ENCODE assay signal across 25 mouse cellular contexts in the genomic region with DNA sequence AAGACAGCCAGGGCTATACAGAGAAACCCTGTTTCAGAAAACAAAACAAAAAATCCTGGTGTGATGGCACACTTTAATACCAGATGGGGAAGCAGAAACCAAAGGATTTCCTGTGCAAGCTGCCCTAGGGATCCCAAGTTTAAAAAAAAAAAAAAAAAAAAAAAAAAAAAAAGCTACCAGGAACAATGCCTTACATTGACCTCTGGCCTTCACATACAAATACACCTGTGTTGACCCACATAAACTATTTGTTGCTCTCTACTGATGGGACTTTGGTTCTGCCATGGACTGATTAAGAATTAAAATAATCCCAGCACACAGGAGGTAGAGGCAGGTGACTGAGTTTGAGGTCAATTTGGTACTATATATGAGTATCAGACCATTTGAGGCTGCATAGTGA. TPM values are rescaled to one million over a fixed set of nuclear protein-coding genes. Genes with fewer than 3 reads are reported as not detected.
DNase-seq lines count a peak whose midpoint lies in the region; ATAC-seq and TF ChIP-seq lines count a peak whose summit lies in the region.
"Had no signal": no experiment of that assay in that cellular context is flagged by ENCODE, and none has a peak within 500 bp of the region (broad histone marks: within the 10 kb centered on the region; RNA-seq: fewer than 3 reads in every experiment).

No protein-coding gene starts in this region.

- no peak overlapping the region for H3K4me2 ChIP-seq in forebrain, embryonic 13.5 days
- no peak overlapping the region for H3K4me2 ChIP-seq in forebrain, postnatal 0 days (ENCODE audit: low read depth)
- no peak overlapping the region for H3K4me2 ChIP-seq in hindbrain, postnatal 0 days (ENCODE audit: low read depth, low read length)
- no peak overlapping the region for H3K4me2 ChIP-seq in hindbrain, embryonic 14.5 days (replicated peaks)
- H3K4me2 ChIP-seq: heart, embryonic 12.5 days; hindbrain, embryonic 12.5 days had no signal

- no peaks in the 10 kb centered on the region for H3K27me3 ChIP-seq in forebrain, embryonic 13.5 days
- no peaks in the 10 kb centered on the region for H3K27me3 ChIP-seq in forebrain, postnatal 0 days (ENCODE audit: insufficient read depth, low read length)
- H3K27me3 ChIP-seq in hindbrain, postnatal 0 days (ENCODE audit: insufficient read depth, low read length), result no peaks in the 10 kb centered on the region
- no peaks in the 10 kb centered on the region for H3K27me3 ChIP-seq in hindbrain, embryonic 14.5 days (ENCODE audit: control insufficient read depth, insufficient read depth, low read length)
- H3K27me3 ChIP-seq in thymus, adult 2 months (ENCODE audit: control insufficient read depth, insufficient read depth, low read length), result no peaks in the 10 kb centered on the region
- H3K27me3 ChIP-seq: heart, embryonic 12.5 days; hindbrain, embryonic 12.5 days had no signal

- no peak overlapping the region for H3K9ac ChIP-seq in forebrain, embryonic 13.5 days
- H3K9ac ChIP-seq in forebrain, postnatal 0 days, result no peak overlapping the region
- no peak overlapping the region for H3K9ac ChIP-seq in hindbrain, postnatal 0 days (replicated peaks; ENCODE audit: low read length)
- no peak overlapping the region for H3K9ac ChIP-seq in hindbrain, embryonic 14.5 days
- H3K9ac ChIP-seq in ES-E14 (ENCODE audit: insufficient read depth, low read depth, low read length, poor library complexity, severe bottlenecking), result no peak overlapping the region
- H3K9ac ChIP-seq: heart, embryonic 12.5 days; hindbrain, embryonic 12.5 days had no signal

- peaks cover 95% of the 10 kb centered on the region for H3K36me3 ChIP-seq in forebrain, embryonic 13.5 days (ENCODE audit: poor library complexity, severe bottlenecking)
- peaks cover 79% of the 10 kb centered on the region for H3K36me3 ChIP-seq in forebrain, postnatal 0 days (ENCODE audit: insufficient read depth)
- H3K36me3 ChIP-seq in hindbrain, postnatal 0 days (ENCODE audit: insufficient read depth, low read length), result peaks cover 68% of the 10 kb centered on the region
- peaks cover 97% of the 10 kb centered on the region for H3K36me3 ChIP-seq in hindbrain, embryonic 14.5 days (replicated peaks; ENCODE audit: control insufficient read depth, insufficient read depth)
- peaks cover 30% of the 10 kb centered on the region for H3K36me3 ChIP-seq in ES-E14 (ENCODE audit: control insufficient read depth, insufficient read depth, low read length, poor library complexity, severe bottlenecking)
- H3K36me3 ChIP-seq in thymus, adult 2 months (ENCODE audit: control insufficient read depth, insufficient read depth, low read length), result peaks cover 86% of the 10 kb centered on the region

- no peak for TF ChIP-seq CTCF in forebrain, postnatal 0 days (IDR thresholded peaks at IDR 0.05; ENCODE audit: low read depth)
- no peak for TF ChIP-seq CTCF in hindbrain, postnatal 0 days (IDR thresholded peaks at IDR 0.05; ENCODE audit: low read depth)
- TF ChIP-seq CTCF in thymus, adult 2 months (IDR thresholded peaks at IDR 0.05; ENCODE audit: borderline replicate concordance, control insufficient read depth, extremely low read depth, insufficient read depth, low read length, poor library complexity), result no peak

- H3K4me1 ChIP-seq in forebrain, embryonic 13.5 days, result peaks cover 19% of the 10 kb centered on the region; the same call in 1 of the 2 replicates
- H3K4me1 ChIP-seq in forebrain, postnatal 0 days (ENCODE audit: insufficient read depth), result no peaks in the 10 kb centered on the region
- H3K4me1 ChIP-seq in hindbrain, postnatal 0 days (ENCODE audit: insufficient read depth, low read length), result no peaks in the 10 kb centered on the region
- H3K4me1 ChIP-seq in hindbrain, embryonic 14.5 days (replicated peaks; ENCODE audit: control insufficient read depth, insufficient read depth, low read length), result no peaks in the 10 kb centered on the region
- peaks cover 0 to 4% of the 10 kb centered on the region in 2 experiments; a peak in 1 of 4 replicates for H3K4me1 ChIP-seq in ES-E14 (ENCODE audit: control insufficient read depth in 2 of 2, insufficient read depth in 2 of 2, low read length in 2 of 2, poor library complexity in 1 of 2)
- no peaks in the 10 kb centered on the region for H3K4me1 ChIP-seq in thymus, adult 2 months (replicated peaks; ENCODE audit: control insufficient read depth, insufficient read depth, low read length)
- H3K4me1 ChIP-seq: heart, embryonic 12.5 days had no signal

- peak overlapping the region; percentile 40; the same call in 1 of the 2 replicates for H3K27ac ChIP-seq in forebrain, embryonic 13.5 days
- H3K27ac ChIP-seq in forebrain, postnatal 0 days (ENCODE audit: low read depth, low read length), result no peak overlapping the region
- H3K27ac ChIP-seq in hindbrain, postnatal 0 days, result 0 out of 2 replicates have a peak overlapping the region, but pooled peaks have one; percentile 68
- H3K27ac ChIP-seq in hindbrain, embryonic 14.5 days, result no peak overlapping the region; the same call in 1 of the 2 replicates
- H3K27ac ChIP-seq in ES-E14 (ENCODE audit: insufficient read depth, low read depth, low read length, poor library complexity, severe bottlenecking), result no peak overlapping the region
- no peak overlapping the region for H3K27ac ChIP-seq in thymus, adult 2 months (ENCODE audit: control insufficient read depth, insufficient read depth, low read length)
- H3K27ac ChIP-seq: gastrocnemius, adult 2 months; hindbrain, embryonic 12.5 days had no signal

- no peak for DNase-seq in forebrain, postnatal 0 days
- no peak for DNase-seq in hindbrain, postnatal 0 days (ENCODE audit: low spot score)
- DNase-seq in hindbrain, embryonic 14.5 days (ENCODE audit: low spot score), result no peak
- DNase-seq in 416B (ENCODE audit: low read depth), result peak; percentile 41
- DNase-seq in ES-E14 (ENCODE audit: low read depth, low spot score), result no peak
- DNase-seq in kidney, adult 18-20 months, result no peak
- DNase-seq in thymus, adult 2 months, result no peak
- DNase-seq: adrenal gland, adult 2 months; adrenal gland, postnatal 14 days; cerebellum, adult 11-12 months; cerebellum, adult 8-10 months; cerebellum, postnatal 14 days; gastrocnemius, adult 2 months; gastrocnemius, postnatal 14 days; heart, adult 11 months; heart, postnatal 14 days; heart, postnatal 4 days; kidney, adult 8-10 months had no signal

- no peak overlapping the region for H3K4me3 ChIP-seq in forebrain, embryonic 13.5 days
- no peak overlapping the region for H3K4me3 ChIP-seq in forebrain, postnatal 0 days (ENCODE audit: low read depth, low read length)
- no peak overlapping the region for H3K4me3 ChIP-seq in hindbrain, postnatal 0 days (ENCODE audit: low read length)
- no peak overlapping the region for H3K4me3 ChIP-seq in hindbrain, embryonic 14.5 days (replicated peaks; ENCODE audit: low read length)
- no peak overlapping the region for H3K4me3 ChIP-seq in ES-E14 (ENCODE audit: insufficient read depth in 1 of 2, low read depth in 1 of 2, low read length in 2 of 2, poor library complexity in 1 of 2, severe bottlenecking in 1 of 2)
- no peak overlapping the region for H3K4me3 ChIP-seq in thymus, adult 2 months (ENCODE audit: control insufficient read depth, insufficient read depth, low read length)
- H3K4me3 ChIP-seq: forebrain, embryonic 10.5 days; gastrocnemius, adult 2 months; heart, embryonic 12.5 days; hindbrain, embryonic 12.5 days had no signal

- in situ Hi-C loops in ES-E14 (cut with MboI; ENCODE audit: low sequenced_read_pairs in 2 of 2, unreplicated experiment in 2 of 2), result no loop called here

- H3K9me3 ChIP-seq in forebrain, embryonic 13.5 days (replicated peaks), result no peaks in the 10 kb centered on the region
- no peaks in the 10 kb centered on the region for H3K9me3 ChIP-seq in forebrain, postnatal 0 days (ENCODE audit: low read length)
- H3K9me3 ChIP-seq in hindbrain, postnatal 0 days (ENCODE audit: low read length), result no peaks in the 10 kb centered on the region
- H3K9me3 ChIP-seq in hindbrain, embryonic 14.5 days (ENCODE audit: control insufficient read depth, low read length), result no peaks in the 10 kb centered on the region
- H3K9me3 ChIP-seq in ES-E14 (ENCODE audit: control insufficient read depth, insufficient read depth, low read depth, low read length), result no peaks in the 10 kb centered on the region
- H3K9me3 ChIP-seq: forebrain, embryonic 10.5 days; G1E; heart, embryonic 12.5 days; hindbrain, embryonic 12.5 days had no signal

- no peak for TF ChIP-seq POLR2A in thymus, adult 2 months (IDR thresholded peaks at IDR 0.05; ENCODE audit: control insufficient read depth, extremely low read depth, insufficient read depth, low read length, poor library complexity)

- ATAC-seq in forebrain, embryonic 13.5 days, result no peak
- no peak for ATAC-seq in forebrain, postnatal 0 days
- ATAC-seq in hindbrain, postnatal 0 days, result no peak
- ATAC-seq in hindbrain, embryonic 14.5 days (ENCODE audit: low FRiP score), result no peak
- ATAC-seq: CD4-positive, CD25-positive, alpha-beta regulatory T cell, adult 4 months; intestine, postnatal 0 days had no signal

RNA-seq across cellular contexts. Expression of gene Zfp687, which starts 12.0 kb away (rescaled TPM):
- polyA plus RNA-seq in forebrain, embryonic 13.5 days (2015; fragmentation: Nextera tagmentation; extraction: Ambion mirVana), result 26.6 and 27.8 TPM in 2 replicates
- total RNA-seq in forebrain, postnatal 0 days (2014; rRNA removed), result 20.3 and 23.1 TPM in 2 replicates
- polyA plus RNA-seq in forebrain, postnatal 0 days (2015; fragmentation: Nextera tagmentation; extraction: Ambion mirVana), result 9.8 and 13.1 TPM in 2 replicates
- total RNA-seq in hindbrain, postnatal 0 days (2014; rRNA removed), result 34.1 and 35.4 TPM in 2 replicates
- 17.3 and 18.0 TPM in 2 replicates for polyA plus RNA-seq in hindbrain, postnatal 0 days (2015; fragmentation: Nextera tagmentation; extraction: Ambion mirVana)
- polyA plus RNA-seq in hindbrain, embryonic 14.5 days (2014; fragmentation: Nextera tagmentation; extraction: Ambion mirVana), result 19.6 and 21.2 TPM in 2 replicates
- total RNA-seq in ES-E14 (2012; rRNA removed), result 19.8 and 20.6 TPM in 2 replicates
- 57.1 and 61.2 TPM in 2 replicates for polyA plus RNA-seq in thymus, adult 2 months (2012; rRNA removed)

RNA-seq across cellular contexts. Expression of gene Pi4kb, which starts 28.7 kb away (rescaled TPM):
- 23.6 and 25.5 TPM in 2 replicates for polyA plus RNA-seq in forebrain, embryonic 13.5 days (2015; fragmentation: Nextera tagmentation; extraction: Ambion mirVana)
- 69.9 and 79.8 TPM in 2 replicates for total RNA-seq in forebrain, postnatal 0 days (2014; rRNA removed)
- polyA plus RNA-seq in forebrain, postnatal 0 days (2015; fragmentation: Nextera tagmentation; extraction: Ambion mirVana), result 24.6 and 25.5 TPM in 2 replicates
- 57.1 and 85.4 TPM in 2 replicates for total RNA-seq in hindbrain, postnatal 0 days (2014; rRNA removed)
- 19.2 and 22.7 TPM in 2 replicates for polyA plus RNA-seq in hindbrain, postnatal 0 days (2015; fragmentation: Nextera tagmentation; extraction: Ambion mirVana)
- polyA plus RNA-seq in hindbrain, embryonic 14.5 days (2014; fragmentation: Nextera tagmentation; extraction: Ambion mirVana), result 25.0 and 28.4 TPM in 2 replicates
- total RNA-seq in ES-E14 (2012; rRNA removed), result 29.7 and 34.4 TPM in 2 replicates
- polyA plus RNA-seq in thymus, adult 2 months (2012; rRNA removed), result 59.0 and 62.3 TPM in 2 replicates

RNA-seq across cellular contexts. Expression of gene Psmd4, which starts 39.1 kb away (rescaled TPM):
- 299 and 311 TPM in 2 replicates for polyA plus RNA-seq in forebrain, embryonic 13.5 days (2015; fragmentation: Nextera tagmentation; extraction: Ambion mirVana)
- 203 and 255 TPM in 2 replicates for total RNA-seq in forebrain, postnatal 0 days (2014; rRNA removed)
- 278 and 279 TPM in 2 replicates for polyA plus RNA-seq in forebrain, postnatal 0 days (2015; fragmentation: Nextera tagmentation; extraction: Ambion mirVana)
- total RNA-seq in hindbrain, postnatal 0 days (2014; rRNA removed), result 208 and 210 TPM in 2 replicates
- 267 and 272 TPM in 2 replicates for polyA plus RNA-seq in hindbrain, postnatal 0 days (2015; fragmentation: Nextera tagmentation; extraction: Ambion mirVana)
- 238 and 248 TPM in 2 replicates for polyA plus RNA-seq in hindbrain, embryonic 14.5 days (2014; fragmentation: Nextera tagmentation; extraction: Ambion mirVana)
- total RNA-seq in ES-E14 (2012; rRNA removed), result 258 and 291 TPM in 2 replicates
- 212 and 227 TPM in 2 replicates for polyA plus RNA-seq in thymus, adult 2 months (2012; rRNA removed)

RNA-seq across cellular contexts. Expression of gene Rfx5, which starts 49.4 kb away (rescaled TPM):
- 4.3 TPM in 2 replicates for polyA plus RNA-seq in forebrain, embryonic 13.5 days (2015; fragmentation: Nextera tagmentation; extraction: Ambion mirVana)
- 14.8 and 18.7 TPM in 2 replicates for total RNA-seq in forebrain, postnatal 0 days (2014; rRNA removed)
- 3.5 and 4.1 TPM in 2 replicates for polyA plus RNA-seq in forebrain, postnatal 0 days (2015; fragmentation: Nextera tagmentation; extraction: Ambion mirVana)
- total RNA-seq in hindbrain, postnatal 0 days (2014; rRNA removed), result 13.9 and 18.3 TPM in 2 replicates
- 5.4 and 5.8 TPM in 2 replicates for polyA plus RNA-seq in hindbrain, postnatal 0 days (2015; fragmentation: Nextera tagmentation; extraction: Ambion mirVana)
- polyA plus RNA-seq in hindbrain, embryonic 14.5 days (2014; fragmentation: Nextera tagmentation; extraction: Ambion mirVana), result 7.4 and 8.9 TPM in 2 replicates
- total RNA-seq in ES-E14 (2012; rRNA removed), result 6.1 and 9.0 TPM in 2 replicates
- 33.3 and 36.8 TPM in 2 replicates for polyA plus RNA-seq in thymus, adult 2 months (2012; rRNA removed)

Comparison
In these comparisons a context has a peak if more than half of its experiments do, and no peak if none do; other contexts are left out.
1. H3K27ac ChIP-seq: peak in forebrain, embryonic 13.5 days (single experiment) and hindbrain, postnatal 0 days (single experiment); none in forebrain, postnatal 0 days (single experiment), hindbrain, embryonic 14.5 days (single experiment), ES-E14 (single experiment) and thymus, adult 2 months (single experiment).